Mouse (Mus musculus): Measurements from ENCODE around the gene Neu1.
"Not testable (repeated sequence)": the region's sequence is repeated elsewhere in the genome, so short reads cannot be mapped to it uniquely, and the experiment has no call there.

GRCm38 (mm10) chr17:34900826-34901225 lies 30.2 kb upstream of the Neu1 start:
- TF ChIP-seq POLR2A (IDR thresholded peaks at IDR 0.05; ENCODE audit: control insufficient read depth, extremely low read depth, insufficient read depth, low read length, poor library complexity); CTCF (IDR thresholded peaks at IDR 0.05; ENCODE audit: borderline replicate concordance, control insufficient read depth, extremely low read depth, insufficient read depth, low read length, poor library complexity): not testable (repeated sequence)

Measured in thymus, adult 2 months (tissue).